Mouse (Mus musculus) hindlimb bud, embryonic 11.5 days (tissue): Measurements from ENCODE around the gene Nek1.
A peak's percentile ranks its signal among the peaks of the same experiment; 100 is the strongest.

Source experiments
- DNase-seq: peaks from one replicate; pipeline ENCODE4 v3.0.0-alpha.2; 2012; ENCODE audit warnings: low read depth, low spot score; ENCODE audit errors: extremely low spot score

Nek1 gene

GRCm38 (mm10) chr8:60992910-60993638 lies at the start of gene Nek1:
Gene Nek1 (plus strand): TSS chr8:60993195.
- peak; percentile 82 for DNase-seq

GRCm38 (mm10) chr8:60947503-60947902 lies 45.5 kb upstream of the Nek1 start:
- no peak for DNase-seq

- no peak for DNase-seq
Measured at GRCm38 (mm10) chr8:60949859-60950258, 43.1 kb upstream of the Nek1 start.

DNA sequence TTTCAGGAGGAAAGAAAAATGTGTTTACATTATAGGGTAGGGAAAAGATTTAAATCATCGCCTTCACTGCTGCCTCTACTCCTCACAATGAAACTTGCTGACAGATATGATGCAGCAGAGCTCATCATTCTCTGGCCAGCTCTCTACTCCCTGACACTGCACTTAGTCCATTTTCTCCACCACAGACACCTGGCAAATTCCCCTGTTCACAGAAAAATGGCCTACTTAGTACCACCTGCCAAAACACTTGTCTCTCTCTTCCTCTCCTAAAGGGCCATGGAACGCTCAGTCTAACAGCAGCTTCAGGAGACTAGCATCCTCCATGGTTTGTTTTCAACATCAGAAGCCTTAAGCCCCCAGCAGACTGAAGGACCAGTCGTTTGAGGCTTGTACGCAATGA lies 41.7 kb upstream of the Nek1 start:
- DNase-seq = no peak

DNA sequence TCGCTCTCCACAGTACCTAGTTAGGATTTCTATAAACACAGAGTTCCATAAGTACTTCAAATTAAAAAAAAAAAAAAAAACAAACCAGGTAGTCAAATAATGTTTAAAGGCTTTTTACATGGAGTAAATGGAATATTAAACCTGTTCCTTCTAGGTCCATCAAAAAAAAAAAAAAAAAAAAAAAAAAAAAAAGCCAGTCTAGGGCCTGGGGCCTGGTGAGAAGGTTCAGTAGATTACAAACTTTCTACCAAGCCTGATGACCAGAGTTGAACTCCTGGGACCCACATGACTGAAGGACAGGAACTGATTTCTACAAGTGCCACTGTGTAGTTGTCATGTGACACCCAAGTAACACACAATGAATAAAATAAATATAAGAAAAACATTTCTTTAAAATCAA lies 41.2 kb upstream of the Nek1 start:
- no peak for DNase-seq

DNA sequence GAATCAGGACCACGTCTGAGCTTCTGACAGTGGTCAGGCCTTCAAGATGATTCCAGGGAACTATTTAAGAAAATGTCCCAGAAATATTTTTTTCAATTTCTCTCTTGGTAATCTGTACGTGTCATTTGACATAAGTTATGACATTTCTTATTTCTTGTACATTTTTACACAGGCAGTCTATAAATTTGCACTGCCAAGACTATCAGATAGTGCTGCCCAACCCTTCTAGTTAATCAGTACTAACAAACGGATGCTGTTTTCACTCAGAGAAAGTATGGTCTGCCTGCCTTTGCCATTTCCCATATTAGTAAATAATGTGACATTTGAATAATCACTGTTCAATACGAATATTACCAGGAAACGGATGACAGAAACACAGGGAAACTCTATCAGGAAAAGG lies 40.2 kb upstream of the Nek1 start:
- DNase-seq = no peak

DNA sequence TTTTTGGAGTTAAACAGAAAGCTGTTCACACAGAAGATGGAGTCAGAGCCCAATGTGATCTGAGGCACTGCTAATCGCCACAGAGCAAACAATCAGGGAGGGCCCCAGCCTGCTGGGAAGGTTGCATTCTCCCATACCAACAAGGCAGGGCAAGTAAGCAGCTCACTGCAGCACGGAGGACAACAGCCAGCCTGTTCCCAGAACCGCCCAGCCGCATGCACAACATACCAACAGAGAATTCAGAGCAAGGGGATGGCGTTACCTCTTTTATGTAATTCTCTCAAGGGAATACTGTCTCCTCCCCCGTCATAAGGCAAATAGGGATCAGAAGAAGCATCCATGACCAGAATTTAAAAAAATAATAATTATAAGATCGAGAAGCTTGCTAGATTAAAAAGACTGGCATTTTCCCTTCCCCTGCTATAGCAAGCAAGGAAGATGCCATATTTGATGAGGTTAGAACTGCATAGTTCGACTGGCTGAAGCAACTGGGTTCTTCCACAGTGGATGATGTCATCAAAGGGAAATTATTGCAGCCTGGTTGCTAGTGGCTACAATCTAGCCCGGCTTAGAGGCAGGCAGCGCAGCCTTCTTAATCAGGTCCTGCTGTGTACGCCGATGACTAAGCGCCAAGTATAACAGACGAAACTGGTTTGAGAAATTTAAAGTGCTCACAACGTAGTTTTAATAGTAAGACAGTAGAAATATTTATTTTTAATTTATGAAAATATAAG lies 38.5 kb upstream of the Nek1 start:
- peak; percentile 60 for DNase-seq

DNA sequence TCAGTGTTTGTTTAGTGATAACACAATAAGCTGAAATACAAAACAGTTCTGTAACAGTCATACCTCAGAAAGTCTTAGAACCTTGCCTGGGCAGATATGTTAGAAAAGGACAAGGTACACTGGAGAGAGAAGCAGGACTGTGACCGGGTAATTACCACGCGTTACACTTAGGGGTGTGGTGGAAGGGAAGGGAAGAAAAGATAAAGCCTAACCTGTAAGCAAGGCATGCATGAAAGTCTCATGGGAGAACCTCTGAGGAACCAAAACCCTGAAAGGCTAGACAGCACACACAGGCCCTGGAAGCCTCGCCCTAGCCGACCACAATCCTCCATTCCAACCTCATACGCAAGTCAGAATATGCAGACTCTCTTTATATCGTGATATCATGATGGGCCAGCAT lies 36.1 kb upstream of the Nek1 start:
- no peak for DNase-seq

- no peak for DNase-seq
Measured at GRCm38 (mm10) chr8:60962763-60963162, 30.2 kb upstream of the Nek1 start.

- no peak for DNase-seq
Measured at GRCm38 (mm10) chr8:60963931-60964330, 29.1 kb upstream of the Nek1 start.

DNA sequence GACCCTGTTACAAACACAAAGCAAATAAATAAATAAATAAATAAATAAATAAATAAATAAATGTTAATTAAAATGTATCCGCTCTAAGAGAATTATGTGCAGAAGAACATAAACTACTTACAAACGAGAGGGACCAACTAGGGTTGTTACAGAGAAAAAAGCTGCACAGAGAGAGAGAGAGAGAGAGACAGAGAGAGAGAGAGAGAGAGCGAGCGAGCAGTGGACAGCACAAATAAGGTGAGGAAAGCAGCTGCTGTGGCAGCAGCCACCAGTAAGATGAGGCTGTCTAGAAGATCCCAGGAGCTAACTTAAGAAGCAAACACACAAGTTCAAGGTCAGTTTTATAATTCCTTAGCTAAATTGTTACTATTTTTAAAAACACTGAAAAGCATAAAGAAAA lies 28.5 kb upstream of the Nek1 start:
- no peak for DNase-seq

- no peak for DNase-seq
Measured at GRCm38 (mm10) chr8:60965306-60965705, 27.7 kb upstream of the Nek1 start.

- no peak for DNase-seq
Measured at GRCm38 (mm10) chr8:60965741-60966140, 27.3 kb upstream of the Nek1 start.

DNA sequence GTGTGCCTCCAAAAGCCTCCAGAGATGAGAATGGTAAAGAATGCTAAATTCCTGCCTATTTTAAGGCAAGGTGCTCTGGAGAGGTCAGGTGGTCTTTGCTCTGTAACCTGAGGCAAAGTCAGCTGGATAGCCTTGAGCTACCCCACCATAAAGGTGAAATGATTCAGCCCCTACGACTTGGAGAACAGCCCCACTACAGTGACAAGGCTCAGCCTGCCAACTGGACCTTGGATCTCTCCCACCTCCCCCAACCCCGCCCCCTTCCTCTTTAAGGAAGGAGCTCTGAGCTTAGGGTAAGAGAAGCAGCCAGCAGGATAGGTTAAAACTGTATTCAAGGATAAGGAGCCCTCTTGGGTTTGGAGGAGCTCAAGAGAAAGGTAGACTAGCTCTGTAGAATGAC lies 23.9 kb upstream of the Nek1 start:
- DNase-seq = no peak

- no peak for DNase-seq
Measured at GRCm38 (mm10) chr8:60971808-60972207, 21.2 kb upstream of the Nek1 start.

- DNase-seq = no peak
Measured at GRCm38 (mm10) chr8:60973448-60973847, 19.5 kb upstream of the Nek1 start.

GRCm38 (mm10) chr8:60974837-60975236 lies 18.2 kb upstream of the Nek1 start:
- no peak for DNase-seq

DNA sequence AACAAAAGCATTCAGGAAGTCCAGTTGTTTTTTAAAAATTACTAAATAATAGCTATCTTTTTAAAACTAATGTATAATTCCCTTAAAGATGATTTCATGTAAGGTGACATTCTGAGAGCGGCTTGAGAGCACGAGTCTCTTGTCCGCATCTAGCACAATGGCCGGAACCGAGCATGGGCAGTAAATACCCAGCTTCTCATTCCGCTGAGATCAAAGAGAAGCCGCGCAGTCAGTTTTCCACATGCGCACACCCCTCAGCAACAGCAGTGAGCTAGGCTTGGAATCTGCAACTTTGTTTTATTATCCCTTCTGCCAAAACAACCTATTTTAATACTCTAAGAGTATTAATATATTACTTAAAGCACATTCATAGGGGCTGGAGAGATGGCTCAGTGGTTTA lies 16.2 kb upstream of the Nek1 start:
- DNase-seq = no peak

- no peak for DNase-seq
Measured at GRCm38 (mm10) chr8:60978496-60978895, 14.5 kb upstream of the Nek1 start.

- DNase-seq = no peak
Measured at GRCm38 (mm10) chr8:60981388-60981787, 11.6 kb upstream of the Nek1 start.

DNA sequence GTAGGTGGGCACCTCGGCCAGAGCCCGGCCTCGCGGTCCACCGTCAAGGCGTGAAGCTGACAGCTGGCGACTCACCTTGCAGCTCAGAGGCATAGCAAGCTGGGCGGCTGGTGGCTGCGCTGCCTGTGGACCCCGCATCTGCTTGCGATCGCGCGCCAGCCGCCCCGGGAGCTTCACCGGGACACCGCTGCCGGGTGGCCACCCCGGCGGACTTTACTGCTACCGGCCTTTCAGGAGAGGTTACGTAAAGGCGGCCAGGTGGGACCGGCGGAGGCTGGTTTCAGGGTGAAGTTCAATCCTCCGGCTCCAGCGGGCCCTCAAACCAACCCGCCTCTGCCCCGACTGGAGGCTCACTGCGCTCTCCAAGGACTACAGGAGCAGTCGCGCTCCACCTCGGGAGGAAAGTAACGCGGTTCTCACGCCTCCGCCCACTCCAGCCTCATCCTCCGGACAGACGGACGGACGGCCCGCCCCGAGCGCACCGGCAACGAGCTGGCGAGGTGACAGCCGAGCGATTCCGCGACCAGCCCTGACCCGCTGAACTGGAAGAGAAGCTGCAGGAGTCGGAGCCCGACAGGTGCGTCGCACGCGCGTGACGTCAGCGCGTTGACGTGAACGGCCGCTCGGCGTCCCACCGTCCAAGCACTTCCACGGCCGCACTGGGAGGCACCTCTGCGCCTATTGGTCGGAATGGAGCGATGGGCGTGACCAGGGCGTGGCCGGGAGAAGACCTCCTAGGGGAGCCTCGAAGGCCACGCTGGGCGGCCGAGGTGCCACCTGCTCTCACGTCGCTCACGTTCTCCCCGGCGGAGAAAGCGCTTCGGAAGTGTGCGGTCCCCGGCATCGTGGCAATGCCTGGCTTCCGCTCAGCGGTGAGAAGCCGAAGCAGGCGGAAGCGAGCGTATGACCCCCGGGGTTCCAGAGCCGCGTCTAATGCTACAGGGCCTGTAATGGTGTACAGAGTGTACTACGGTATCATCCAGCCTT lies 10.0 kb upstream of the Nek1 start, which contains the start of gene Clcn3:
Clcn3 (minus strand) TSS at position 600 of the 987 bp plus-strand sequence.
- peak; percentile 83 for DNase-seq
